Mouse (Mus musculus) ovary, postnatal 14 days (tissue): ENCODE results near the gene Rfc5.
"Not testable (repeated sequence)": the region's sequence is repeated elsewhere in the genome, so short reads cannot be mapped to it uniquely, and the experiment has no call there.

Source experiments
- DNase-seq: peaks from one replicate; pipeline ENCODE4 v3.0.0; 2022; ENCODE audit warnings: low spot score

Gene Rfc5

GRCm38 (mm10) chr5:117347838-117348237 lies 41.0 kb downstream of the Rfc5 start:
- no peak for DNase-seq

- DNase-seq, result no peak
Measured at GRCm38 (mm10) chr5:117347011-117347410, 41.8 kb downstream of the Rfc5 start.

- DNase-seq, result no peak
Measured at GRCm38 (mm10) chr5:117346281-117346680, 42.6 kb downstream of the Rfc5 start.

GRCm38 (mm10) chr5:117345432-117345976 lies 43.3 kb downstream of the Rfc5 start:
- no peak for DNase-seq

GRCm38 (mm10) chr5:117344496-117344895 lies 44.4 kb downstream of the Rfc5 start:
- not testable (repeated sequence) for DNase-seq

GRCm38 (mm10) chr5:117341896-117342295 lies 47.0 kb downstream of the Rfc5 start:
- no peak for DNase-seq

- no peak for DNase-seq
Measured at GRCm38 (mm10) chr5:117340081-117340480, 48.8 kb downstream of the Rfc5 start.

- DNase-seq, result no peak
Measured at GRCm38 (mm10) chr5:117338503-117338902, 50.3 kb downstream of the Rfc5 start.

- DNase-seq, result no peak
Measured at GRCm38 (mm10) chr5:117337999-117338398, 50.8 kb downstream of the Rfc5 start.

- DNase-seq, result no peak
Measured at GRCm38 (mm10) chr5:117330457-117330856, 58.4 kb downstream of the Rfc5 start.
